Mouse (Mus musculus): Measurements from ENCODE around the gene Pla2g16.

DNA sequence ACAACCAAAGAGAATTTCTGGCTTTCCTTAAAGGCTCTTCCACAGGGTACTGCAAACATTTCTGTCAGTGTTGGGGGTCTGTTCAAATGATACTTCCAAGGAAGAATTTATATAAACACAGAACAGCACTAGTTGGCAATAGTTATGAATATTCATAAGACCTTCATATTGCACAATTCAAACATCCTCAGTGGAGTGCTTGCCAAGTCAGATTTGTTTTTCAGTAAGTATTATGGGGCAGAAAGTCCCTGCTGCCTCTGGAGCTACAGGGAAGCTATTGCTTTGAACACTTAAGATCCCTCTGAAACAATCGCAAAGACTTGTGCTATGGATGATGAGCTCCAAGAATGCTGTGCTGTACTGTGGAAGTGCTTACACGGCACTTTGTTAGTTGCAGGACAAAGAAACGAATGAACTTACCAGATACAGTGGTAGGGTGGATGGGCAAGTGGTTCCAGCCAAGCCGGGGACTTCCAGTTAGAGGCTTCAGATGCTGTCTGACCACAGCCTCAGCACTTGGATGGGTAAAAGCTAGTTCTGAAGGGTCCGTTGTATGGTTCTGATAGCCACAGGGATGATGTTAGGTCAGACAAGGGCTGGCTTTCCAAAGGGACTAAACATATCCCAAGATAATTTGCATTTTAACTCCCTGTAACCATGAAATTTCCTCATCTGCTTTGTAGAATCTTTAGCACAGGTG, 59.1 kb downstream of the Pla2g16 start:
- no peak for TF ChIP-seq POLR2A (IDR thresholded peaks at IDR 0.05; ENCODE audit: borderline replicate concordance, extremely low read depth, insufficient read depth, insufficient read length, poor library complexity, severe bottlenecking)
- no peak for TF ChIP-seq CTCF (IDR thresholded peaks at IDR 0.05; ENCODE audit: borderline replicate concordance, extremely low read depth, insufficient read depth, insufficient read length)
